Mouse (Mus musculus) intestine, postnatal 0 days (tissue): ENCODE measurements around the gene Rapgef5. TPM values are rescaled to one million over a fixed set of nuclear protein-coding genes. Genes with fewer than 3 reads are reported as not detected.

ENCODE experiments used
- ATAC-seq: fragments of 200-750 bp; cut with Nextera tagmentation; 2 replicates; pipeline ENCODE4 v1.8.0; 2017; ENCODE audit warnings: mild to moderate bottlenecking, moderate TSS enrichment, moderate library complexity
- H3K27ac ChIP-seq: fragments of 300-500 bp; sonication (generic); 2 replicates; pipeline ENCODE4 v1.5.1; 2014; ENCODE audit warnings: mild to moderate bottlenecking, low read depth, low read length, moderate library complexity
- H3K27me3 ChIP-seq: fragments of 300-500 bp; sonication (generic); replicated peaks from 2 replicates; pipeline ENCODE4 v1.6.1; 2014; ENCODE audit warnings: low read length, mixed read lengths; ENCODE audit not compliant: control insufficient read depth, insufficient read depth
- H3K36me3 ChIP-seq: fragments of 300-500 bp; sonication (generic); 2 replicates; pipeline ENCODE4 v1.6.1; 2014; ENCODE audit warnings: mild to moderate bottlenecking, moderate library complexity; ENCODE audit not compliant: control insufficient read depth, insufficient read depth
- H3K4me1 ChIP-seq: fragments of 300-500 bp; sonication (generic); replicated peaks from 2 replicates; pipeline ENCODE4 v1.6.1; 2014; ENCODE audit warnings: antibody characterized with exemption, low read length, mixed read lengths; ENCODE audit not compliant: control insufficient read depth, insufficient read depth
- H3K4me2 ChIP-seq: fragments of 300-500 bp; sonication (generic); replicated peaks from 2 replicates; pipeline ENCODE4 v1.6.1; 2014; ENCODE audit warnings: low read depth, mild to moderate bottlenecking, moderate library complexity
- H3K4me3 ChIP-seq: fragments of 300-500 bp; sonication (generic); 2 replicates; pipeline ENCODE4 v1.5.1; 2014; ENCODE audit warnings: low read depth, low read length
- H3K9ac ChIP-seq: fragments of 300-500 bp; sonication (generic); 2 replicates; pipeline ENCODE4 v1.6.1; 2014; ENCODE audit warnings: mild to moderate bottlenecking, low read depth, low read length
- H3K9me3 ChIP-seq: fragments of 300-500 bp; sonication (generic); 2 replicates; pipeline ENCODE4 v1.6.1; 2016; ENCODE audit warnings: mixed run types; ENCODE audit not compliant: control insufficient read depth
- CTCF ChIP-seq: sonication (generic); IDR thresholded peaks from 2 replicates; pipeline ENCODE4 v1.5.1; 2016; ENCODE audit warnings: low read depth, mild to moderate bottlenecking, control low read depth, antibody characterized with exemption, moderate library complexity
- WGBS: fragments of 180-500 bp; shearing (Covaris S2); extraction: QIAGEN DNeasy Blood & Tissue Kit; methylation state at CpG from one replicate; pipeline ENCODE4 v1.1.7; 2014; 5-methylcytosine and 5-hydroxymethylcytosine counted together
- polyA plus RNA-seq: library from polyadenylated mRNA; unstranded; fragments of >200 nt; fragmentation: Nextera tagmentation; extraction: Ambion mirVana; gene quantifications from 2 replicates; pipeline ENCODE4 v1.2.1, GENCODE M21; 2015

The Rapgef5 gene
- polyA plus RNA-seq, 1 experiment from 2014 or later = 3.7 TPM

GRCm38 (mm10) chr12:117524311-117525013, 8.2 kb downstream of the Rapgef5 start:
- Histone ChIP-seq H3K27ac (no peak overlapping the region; the same call in none of the 2 replicates), H3K4me1 (no peaks in the 10 kb centered on the region), H3K27me3 (no peaks in the 10 kb centered on the region), H3K4me2 (peak overlapping the region; percentile 24; the same call in 1 of the 2 replicates), H3K4me3 (no peak overlapping the region), H3K9ac (no peak overlapping the region), H3K9me3 (no peaks in the 10 kb centered on the region), H3K36me3 (no peaks in the 10 kb centered on the region)
- WGBS = 44% methylated on average over 9 of the region's 9 CpGs
- TF ChIP-seq CTCF = no peak
- peak; percentile 92 for ATAC-seq

GRCm38 (mm10) chr12:117527889-117528288, 11.6 kb downstream of the Rapgef5 start:
- no peaks in the 10 kb centered on the region for H3K36me3 ChIP-seq
- no peak overlapping the region for H3K9ac ChIP-seq
- ATAC-seq = no peak
- H3K27ac ChIP-seq = no peak overlapping the region
- no peaks in the 10 kb centered on the region for H3K27me3 ChIP-seq
- no peaks in the 10 kb centered on the region for H3K4me1 ChIP-seq
- H3K9me3 ChIP-seq = no peaks in the 10 kb centered on the region
- no peak overlapping the region for H3K4me3 ChIP-seq
- no peak for TF ChIP-seq CTCF
- WGBS = 89% methylated on average over 3 of the region's 3 CpGs
- H3K4me2 ChIP-seq = no peak overlapping the region

- no peak for TF ChIP-seq CTCF
- Histone ChIP-seq H3K36me3 (no peaks in the 10 kb centered on the region), H3K9me3 (no peaks in the 10 kb centered on the region), H3K9ac (no peak overlapping the region), H3K4me2 (no peak overlapping the region), H3K4me3 (no peak overlapping the region), H3K4me1 (no peaks in the 10 kb centered on the region), H3K27me3 (no peaks in the 10 kb centered on the region), H3K27ac (no peak overlapping the region)
- ATAC-seq = no peak
- WGBS = 80% methylated on average over 4 of the region's 4 CpGs
These were observed 12.3 kb downstream of the Rapgef5 start for GRCm38 (mm10) chr12:117528509-117529145.

GRCm38 (mm10) chr12:117531106-117531505, 14.8 kb downstream of the Rapgef5 start:
- Histone ChIP-seq H3K4me1 (no peaks in the 10 kb centered on the region; the same call in 1 of the 2 replicates), H3K36me3 (no peaks in the 10 kb centered on the region), H3K9ac (no peak overlapping the region), H3K9me3 (no peaks in the 10 kb centered on the region), H3K27me3 (0 out of 2 replicates have a peak, but pooled peaks cover 5% of the 10 kb centered on the region), H3K4me3 (no peak overlapping the region), H3K4me2 (no peak overlapping the region), H3K27ac (no peak overlapping the region)
- 89% methylated on average over 4 of the region's 4 CpGs for WGBS
- ATAC-seq = no peak
- no peak for TF ChIP-seq CTCF

- Histone ChIP-seq H3K9ac (peak overlapping the region; percentile 53), H3K9me3 (no peaks in the 10 kb centered on the region), H3K27me3 (0 out of 2 replicates have a peak, but pooled peaks cover 5% of the 10 kb centered on the region), H3K4me1 (no peaks in the 10 kb centered on the region; the same call in 1 of the 2 replicates), H3K4me2 (peak overlapping the region; percentile 96), H3K27ac (peak overlapping the region; percentile 68), H3K36me3 (no peaks in the 10 kb centered on the region), H3K4me3 (peak overlapping the region; percentile 67)
- WGBS = 5% methylated on average over 40 of the region's 64 CpGs
- peak; percentile 96 for ATAC-seq
- peak; percentile 51 for TF ChIP-seq CTCF
These were observed 17.2 kb downstream of the Rapgef5 start for GRCm38 (mm10) chr12:117533176-117534086.
